Mouse (Mus musculus) small intestine, adult 2 months (tissue): ENCODE measurements around the gene Olfr283. TPM values are rescaled to one million over a fixed set of nuclear protein-coding genes. Genes with fewer than 3 reads are reported as not detected.
"Not testable (repeated sequence)": the region's sequence is repeated elsewhere in the genome, so short reads cannot be mapped to it uniquely, and the experiment has no call there.

Source experiments
- H3K27ac ChIP-seq: fragments of 200-500 bp; 2 replicates; pipeline ENCODE4 v1.5.1; 2012; ENCODE audit warnings: low read depth, low read length, control low read depth, inconsistent platforms; ENCODE audit not compliant: insufficient read depth
- H3K27me3 ChIP-seq: fragments of 200-500 bp; 2 replicates; pipeline ENCODE4 v1.6.1; 2012; ENCODE audit warnings: mild to moderate bottlenecking, moderate library complexity, low read length, inconsistent platforms; ENCODE audit not compliant: control insufficient read depth, insufficient read depth
- H3K36me3 ChIP-seq: fragments of 200-500 bp; 2 replicates; pipeline ENCODE4 v1.6.1; 2012; ENCODE audit warnings: mild to moderate bottlenecking, low read length, control low read depth, inconsistent platforms; ENCODE audit not compliant: control insufficient read depth, insufficient read depth
- H3K4me1 ChIP-seq: fragments of 200-500 bp; 2 replicates; pipeline ENCODE4 v1.6.1; 2012; ENCODE audit warnings: low read length, inconsistent platforms, mixed read lengths; ENCODE audit not compliant: control insufficient read depth, insufficient read depth, insufficient read length
- H3K4me3 ChIP-seq: fragments of 200-500 bp; 2 replicates; pipeline ENCODE4 v1.5.1; 2012; ENCODE audit warnings: low read depth, mild to moderate bottlenecking, control low read depth, inconsistent platforms, low read length, moderate library complexity
- CTCF ChIP-seq: fragments of 200-500 bp; IDR thresholded peaks from 2 replicates; pipeline ENCODE4 v1.5.1; 2012; ENCODE audit warnings: low read depth, mild to moderate bottlenecking, control low read depth, inconsistent platforms, low read length, moderate library complexity, mixed read lengths; ENCODE audit not compliant: insufficient replicate concordance, insufficient read length; ENCODE audit errors: extremely low read depth
- POLR2A ChIP-seq: fragments of 200-500 bp; IDR thresholded peaks from 2 replicates; pipeline ENCODE4 v1.6.1; 2012; ENCODE audit warnings: low read depth, mild to moderate bottlenecking, control low read depth, inconsistent platforms, low read length, moderate library complexity
- WGBS: fragments of 180-500 bp; shearing (Covaris S2); methylation state at CpG from one replicate; pipeline ENCODE4 v1.1.7; 2018; 5-methylcytosine and 5-hydroxymethylcytosine counted together
- polyA plus RNA-seq: library from polyadenylated mRNA; depleted of rRNA; stranded (reverse); fragments of >200 nt; gene quantifications from 2 replicates; pipeline ENCODE4 v1.2.3, GENCODE M21; 2012; rRNA removed

Olfr283 gene
- polyA plus RNA-seq = not detected in 2 replicates

GRCm38 (mm10) chr15:98380846-98381245, at the start of gene Olfr283:
Olfr283 (minus strand) TSS chr15:98380946.
- WGBS = 82% methylated on average over 6 of the region's 6 CpGs
- Histone ChIP-seq H3K27ac (no peak within 1 kb of the TSS), H3K4me1 (no peaks in the 10 kb centered on the region), H3K36me3 (no peaks in the 10 kb centered on the region), H3K27me3 (no peaks in the 10 kb centered on the region), H3K4me3 (no peak within 1 kb of the TSS)
- TF ChIP-seq CTCF (no peak), POLR2A (no peak)

DNA sequence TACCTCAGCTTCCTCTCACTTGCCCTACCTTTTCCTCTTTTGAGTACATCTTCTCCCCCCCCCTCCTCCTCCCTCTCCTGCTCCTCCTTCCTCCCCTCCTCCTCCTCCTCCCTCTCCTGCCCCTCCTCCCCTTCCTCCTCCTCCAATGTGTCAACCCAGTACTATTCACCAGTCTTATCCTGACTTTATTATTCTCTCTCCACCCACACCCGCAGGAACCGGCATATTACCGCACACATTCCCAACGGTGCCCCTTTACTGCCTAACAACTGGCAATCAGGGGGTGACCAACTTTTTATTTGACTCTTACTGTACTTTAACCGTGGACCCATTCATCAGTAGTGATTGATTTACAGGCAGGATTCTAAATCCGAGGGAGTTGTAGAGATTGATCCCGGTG, 44.4 kb upstream of the Olfr283 start:
- no peak for TF ChIP-seq POLR2A
- TF ChIP-seq CTCF = no peak
- Histone ChIP-seq H3K27me3 (no peaks in the 10 kb centered on the region), H3K36me3 (no peaks in the 10 kb centered on the region), H3K4me3 (no peak overlapping the region), H3K4me1 (no peaks in the 10 kb centered on the region), H3K27ac (no peak overlapping the region)
- WGBS = 34% methylated on average over 7 of the region's 7 CpGs

DNA sequence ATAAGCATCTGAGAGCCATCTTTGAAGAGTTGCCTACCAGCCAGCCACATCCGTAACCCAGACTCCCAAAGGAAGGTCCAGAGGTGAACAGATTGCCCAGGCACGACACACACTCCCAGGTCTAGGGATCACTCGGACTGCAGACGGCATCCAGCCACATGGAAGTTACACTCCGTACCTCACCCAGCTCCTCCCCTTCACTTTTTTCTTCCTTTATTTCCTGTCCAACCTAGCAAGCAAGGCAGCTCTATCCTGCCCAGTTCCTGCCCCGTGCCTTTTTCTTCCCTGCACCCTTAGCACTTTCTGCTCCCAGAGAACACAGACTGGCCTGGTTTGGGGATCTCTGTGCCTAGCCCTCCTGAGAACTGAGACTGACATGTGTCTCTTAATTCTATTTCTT, 44.0 kb upstream of the Olfr283 start:
- no peaks in the 10 kb centered on the region for H3K27me3 ChIP-seq
- H3K4me1 ChIP-seq = no peaks in the 10 kb centered on the region
- 15% methylated on average over 6 of the region's 6 CpGs for WGBS
- H3K4me3 ChIP-seq = no peak overlapping the region
- H3K36me3 ChIP-seq = no peaks in the 10 kb centered on the region
- H3K27ac ChIP-seq = no peak overlapping the region
- no peak for TF ChIP-seq POLR2A
- TF ChIP-seq CTCF = no peak

- Histone ChIP-seq H3K4me3 (no peak overlapping the region), H3K27me3 (no peaks in the 10 kb centered on the region), H3K27ac (no peak overlapping the region), H3K4me1 (no peaks in the 10 kb centered on the region), H3K36me3 (no peaks in the 10 kb centered on the region)
- whole genome bisulfite sequencing = 65% methylated on average over 14 of the region's 14 CpGs
- TF ChIP-seq POLR2A (no peak), CTCF (no peak)
Observed at GRCm38 (mm10) chr15:98424326-98424725, 43.6 kb upstream of the Olfr283 start.

DNA sequence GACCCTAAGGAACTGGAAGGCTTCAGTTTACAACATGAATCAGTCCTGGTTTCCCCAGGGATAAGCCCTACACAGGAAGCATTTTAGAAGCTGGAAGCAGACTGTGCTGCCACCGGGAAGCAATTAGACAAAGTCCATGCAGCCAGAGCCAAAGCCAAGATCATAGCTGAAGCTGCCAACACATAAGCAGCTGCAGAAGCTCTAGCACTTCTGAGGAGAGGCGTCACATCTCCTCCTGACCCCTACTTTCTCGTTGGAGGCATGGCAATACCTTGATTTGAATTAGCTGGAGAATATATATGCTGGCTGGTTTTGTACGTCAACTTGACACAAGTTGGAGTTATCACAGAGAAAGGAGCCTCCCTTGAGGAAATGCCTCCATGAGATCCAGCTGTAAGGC, 40.2 kb upstream of the Olfr283 start:
- Histone ChIP-seq H3K36me3 (no peaks in the 10 kb centered on the region), H3K27me3 (no peaks in the 10 kb centered on the region), H3K27ac (no peak overlapping the region), H3K4me3 (no peak overlapping the region), H3K4me1 (no peaks in the 10 kb centered on the region)
- TF ChIP-seq POLR2A (no peak), CTCF (no peak)
- WGBS = 26% methylated on average over 4 of the region's 4 CpGs

DNA sequence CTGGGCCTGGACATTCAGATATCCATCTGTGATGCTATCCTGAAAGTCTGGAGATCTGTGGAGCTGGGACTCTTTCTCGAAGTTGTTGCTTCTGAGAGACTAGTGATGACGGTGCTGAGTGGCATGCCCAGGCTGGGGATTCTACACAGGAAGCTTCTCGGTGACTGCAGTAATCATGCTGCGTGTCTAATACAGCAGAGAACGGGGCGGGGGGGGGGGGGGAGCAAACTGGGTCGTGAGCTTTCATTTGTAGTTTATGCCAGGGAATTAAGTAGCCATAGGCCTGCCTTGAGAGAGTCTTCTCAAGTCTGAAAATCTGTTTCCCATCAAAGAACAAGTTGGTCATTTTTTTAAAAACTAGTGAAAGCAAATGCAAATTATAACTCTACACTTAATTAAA, 37.4 kb upstream of the Olfr283 start:
- Histone ChIP-seq H3K27ac (no peak overlapping the region), H3K27me3 (no peaks in the 10 kb centered on the region), H3K4me3 (no peak overlapping the region), H3K36me3 (no peaks in the 10 kb centered on the region), H3K4me1 (no peaks in the 10 kb centered on the region)
- TF ChIP-seq POLR2A (no peak), CTCF (no peak)
- WGBS = 76% methylated on average over 7 of the region's 7 CpGs

DNA sequence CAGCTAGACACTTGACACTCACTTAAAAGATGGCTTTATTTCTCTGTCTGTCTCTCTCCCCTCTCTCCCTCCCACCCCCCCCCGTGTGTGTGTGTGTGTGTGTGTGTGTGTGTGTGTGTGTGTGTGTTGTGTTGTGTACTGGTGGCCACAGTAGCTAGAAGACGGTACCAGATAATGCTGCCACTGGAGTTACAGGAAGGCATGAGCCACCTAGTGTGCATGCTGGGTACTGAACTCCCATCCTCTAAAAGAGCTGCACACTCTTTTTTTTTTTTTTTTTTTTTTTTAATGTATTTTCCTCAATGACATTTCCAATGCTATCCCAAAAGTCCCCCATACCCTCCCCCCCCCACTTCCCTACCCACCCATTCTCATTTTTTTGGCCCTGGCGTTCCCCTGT, 36.5 kb upstream of the Olfr283 start:
- H3K36me3 ChIP-seq, H3K27me3 ChIP-seq, H3K4me1 ChIP-seq, H3K4me3 ChIP-seq, H3K27ac ChIP-seq: not testable (repeated sequence)
- WGBS = 39% methylated on average over 3 of the region's 3 CpGs

DNA sequence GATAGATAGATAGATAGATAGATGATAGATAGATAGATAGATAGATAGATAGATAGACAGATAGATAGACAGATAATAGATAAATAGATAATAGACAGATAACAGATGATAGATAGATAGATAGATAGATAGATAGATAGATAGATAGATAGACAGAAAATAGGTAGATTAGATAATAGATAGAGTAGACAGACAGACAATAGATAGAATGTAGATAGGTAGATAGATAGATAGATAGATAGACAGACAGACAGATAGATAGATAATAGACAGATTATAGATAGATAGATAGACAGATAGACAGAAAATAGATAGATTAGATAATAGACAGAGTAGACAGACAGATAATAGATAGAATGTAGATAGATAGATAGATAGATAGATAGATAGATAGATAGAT, 36.1 kb upstream of the Olfr283 start:
- H3K36me3 ChIP-seq, H3K27me3 ChIP-seq: not testable (repeated sequence)

More for the DNA sequence above, 36.1 kb upstream of the Olfr283 start:
- not testable (repeated sequence) for H3K4me1 ChIP-seq, H3K4me3 ChIP-seq, H3K27ac ChIP-seq
